Mouse (Mus musculus) hindbrain, postnatal 0 days (tissue): ENCODE results near the gene Wdr95. TPM values are rescaled to one million over a fixed set of nuclear protein-coding genes. Genes with fewer than 3 reads are reported as not detected.
A peak's percentile ranks its signal among the peaks of the same experiment; 100 is the strongest.

Experiments used
- ATAC-seq: fragments of 200-750 bp; cut with Nextera tagmentation; 2 replicates; pipeline ENCODE4 v1.8.0; 2017; ENCODE audit warnings: mild to moderate bottlenecking, moderate TSS enrichment, moderate library complexity
- DNase-seq: peaks from one replicate; pipeline ENCODE4 v3.0.0-alpha.2; 2015; ENCODE audit warnings: low spot score
- H3K27ac ChIP-seq: fragments of 300-500 bp; sonication (generic); 2 replicates; pipeline ENCODE4 v1.5.1; 2014; ENCODE audit warnings: mild to moderate bottlenecking
- H3K27me3 ChIP-seq: fragments of 300-500 bp; sonication (generic); 2 replicates; pipeline ENCODE4 v1.6.1; 2014; ENCODE audit warnings: low read length, mixed read lengths; ENCODE audit not compliant: insufficient read depth
- H3K36me3 ChIP-seq: fragments of 300-500 bp; sonication (generic); 2 replicates; pipeline ENCODE4 v1.6.1; 2014; ENCODE audit warnings: low read length, mixed read lengths; ENCODE audit not compliant: insufficient read depth
- H3K4me1 ChIP-seq: fragments of 300-500 bp; sonication (generic); 2 replicates; pipeline ENCODE4 v1.6.1; 2014; ENCODE audit warnings: antibody characterized with exemption, low read length, mixed read lengths; ENCODE audit not compliant: insufficient read depth
- H3K4me2 ChIP-seq: fragments of 300-500 bp; sonication (generic); 2 replicates; pipeline ENCODE4 v1.6.1; 2014; ENCODE audit warnings: low read depth, mild to moderate bottlenecking, low read length, moderate library complexity, mixed read lengths
- H3K4me3 ChIP-seq: fragments of 300-500 bp; sonication (generic); 2 replicates; pipeline ENCODE4 v1.5.1; 2014; ENCODE audit warnings: low read length
- H3K9ac ChIP-seq: fragments of 300-500 bp; sonication (generic); replicated peaks from 2 replicates; pipeline ENCODE4 v1.6.1; 2014; ENCODE audit warnings: mild to moderate bottlenecking, low read length, moderate library complexity, mixed read lengths
- H3K9me3 ChIP-seq: fragments of 300-500 bp; sonication (generic); 2 replicates; pipeline ENCODE4 v1.6.1; 2016; ENCODE audit warnings: low read length, mixed read lengths
- CTCF ChIP-seq: IDR thresholded peaks from 2 replicates; pipeline ENCODE4 v1.5.1; 2016; ENCODE audit warnings: antibody characterized with exemption, control low read depth, low read depth
- WGBS: fragments of 180-500 bp; shearing (Covaris S2); extraction: QIAGEN DNeasy Blood & Tissue Kit; methylation state at CpG from one replicate; pipeline ENCODE4 v1.1.7; 2014; 5-methylcytosine and 5-hydroxymethylcytosine counted together
- polyA plus RNA-seq: library from polyadenylated mRNA; unstranded; fragments of >200 nt; fragmentation: Nextera tagmentation; extraction: Ambion mirVana; gene quantifications from 2 replicates; pipeline ENCODE4 v1.2.1, GENCODE M21; 2015
- total RNA-seq: library from RNA; depleted of rRNA; stranded (reverse); fragments of >200 nt; gene quantifications from 2 replicates; pipeline ENCODE4 v1.2.3, GENCODE M21; 2014

The Wdr95 gene
- total and polyA plus RNA-seq, 2 experiments from 2014 or later: 0.19 TPM; not detected in 1

DNA sequence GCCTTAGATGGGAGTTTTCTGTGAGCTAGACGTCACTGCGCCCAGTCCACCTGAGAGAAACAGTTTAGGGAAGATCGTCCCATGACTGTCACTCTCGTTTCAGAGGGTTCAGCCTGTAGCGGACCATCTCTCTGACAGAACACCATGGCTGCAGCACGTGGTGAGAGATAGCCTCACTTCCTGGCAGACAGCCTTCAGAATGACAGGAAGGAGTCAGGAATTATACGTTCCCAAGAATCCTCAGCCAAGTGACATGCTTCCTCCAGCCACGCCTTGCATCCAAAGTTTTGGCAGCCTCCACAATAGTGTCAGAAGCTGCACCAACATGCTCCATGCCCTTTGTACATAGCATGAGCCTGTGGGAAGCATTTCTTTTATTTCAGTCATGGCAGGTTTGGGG, 10.1 kb downstream of the Wdr95 start:
- Histone ChIP-seq H3K27me3 (no peaks in the 10 kb centered on the region), H3K9me3 (no peaks in the 10 kb centered on the region), H3K36me3 (no peaks in the 10 kb centered on the region), H3K4me1 (peaks cover 10% of the 10 kb centered on the region), H3K9ac (peak overlapping the region; percentile 7; the same call in 1 of the 2 replicates), H3K27ac (peak overlapping the region; percentile 59; the same call in 1 of the 2 replicates), H3K4me2 (peak overlapping the region; percentile 43), H3K4me3 (peak overlapping the region; percentile 2; the same call in 1 of the 2 replicates)
- ATAC-seq (peak; percentile 43; the same call in 1 of the 2 replicates), DNase-seq (peak; percentile 49)
- TF ChIP-seq CTCF: no peak
- WGBS: 44% methylated on average over 8 of the region's 8 CpGs

DNA sequence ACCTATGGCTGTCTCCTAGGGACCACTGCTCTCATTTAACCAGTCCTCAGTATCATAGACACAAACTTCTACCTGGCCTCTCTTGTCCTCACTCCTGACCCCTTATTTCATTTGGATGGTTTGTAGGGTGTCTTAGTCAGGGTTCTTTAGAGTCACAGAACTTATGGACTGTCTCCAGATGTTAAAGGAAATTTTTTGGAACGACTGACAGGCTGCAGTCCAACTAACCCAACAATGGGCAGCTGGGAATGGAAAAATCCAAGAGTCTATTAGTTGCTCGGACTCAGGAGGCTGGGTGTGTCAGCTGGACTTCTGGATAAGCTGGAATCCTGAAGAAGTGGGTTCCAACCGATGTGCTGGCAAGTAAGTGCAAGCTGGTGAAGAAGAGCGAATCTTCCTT, 10.6 kb downstream of the Wdr95 start:
- H3K9ac ChIP-seq: no peak overlapping the region
- ATAC-seq: no peak
- no peak overlapping the region for H3K4me3 ChIP-seq
- no peaks in the 10 kb centered on the region for H3K9me3 ChIP-seq
- no peak for TF ChIP-seq CTCF
- H3K4me2 ChIP-seq: no peak overlapping the region
- 80% methylated on average over 4 of the region's 4 CpGs for WGBS
- H3K27ac ChIP-seq: no peak overlapping the region
- no peaks in the 10 kb centered on the region for H3K27me3 ChIP-seq
- H3K36me3 ChIP-seq: no peaks in the 10 kb centered on the region
- no peak for DNase-seq
- peaks cover 10% of the 10 kb centered on the region for H3K4me1 ChIP-seq

DNA sequence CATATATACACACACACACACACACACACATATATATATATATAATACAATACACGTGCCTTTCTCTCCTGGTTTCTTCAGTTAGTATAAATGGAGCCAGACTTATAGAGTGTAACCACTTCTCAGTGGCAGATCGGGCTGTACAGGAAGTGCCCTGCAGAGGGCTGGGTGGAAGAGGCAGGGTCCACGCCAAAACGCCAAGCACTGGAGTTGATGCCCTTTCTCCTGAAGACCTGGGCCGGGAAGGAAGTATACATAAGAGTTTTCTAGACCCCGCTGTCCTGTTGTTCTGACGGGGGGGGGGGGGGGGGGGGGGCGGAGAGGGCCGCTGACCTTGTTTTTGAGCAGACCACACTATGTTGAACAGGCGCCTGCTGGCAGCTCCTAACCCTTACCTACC, 22.7 kb downstream of the Wdr95 start:
- no peak overlapping the region for H3K4me3 ChIP-seq
- WGBS: 64% methylated on average over 8 of the region's 10 CpGs
- no peak for ATAC-seq

DNA sequence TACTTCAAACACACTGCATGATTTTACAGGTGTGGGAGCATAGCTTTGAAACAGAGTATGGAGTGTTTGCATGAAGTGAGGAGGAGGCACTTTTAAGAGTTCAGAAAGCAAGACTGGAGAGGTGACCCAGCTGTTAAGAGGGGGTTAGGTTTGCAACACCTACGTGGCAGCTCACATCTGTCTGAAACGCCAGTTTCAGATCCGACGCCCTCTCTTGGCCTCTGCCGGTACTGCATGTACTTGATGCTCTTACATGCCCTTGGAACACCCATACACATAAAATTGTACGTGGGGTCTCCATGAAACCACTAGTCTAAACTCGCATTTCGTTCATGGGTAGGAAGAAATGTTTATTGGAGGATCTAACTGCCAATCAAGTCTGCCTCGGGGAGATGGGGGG, 24.3 kb downstream of the Wdr95 start:
- Histone ChIP-seq H3K36me3 (no peaks in the 10 kb centered on the region), H3K9me3 (no peaks in the 10 kb centered on the region), H3K27ac (no peak overlapping the region), H3K27me3 (no peaks in the 10 kb centered on the region), H3K9ac (no peak overlapping the region), H3K4me1 (no peaks in the 10 kb centered on the region), H3K4me3 (no peak overlapping the region), H3K4me2 (no peak overlapping the region)
- DNase-seq (peak; percentile 41), ATAC-seq (no peak)
- peak; percentile 56 for TF ChIP-seq CTCF
- WGBS: 44% methylated on average over 9 of the region's 9 CpGs

More for the DNA sequence above, 22.7 kb downstream of the Wdr95 start:
- Histone ChIP-seq H3K9ac (no peak overlapping the region), H3K27ac (no peak overlapping the region), H3K27me3 (no peaks in the 10 kb centered on the region), H3K9me3 (no peaks in the 10 kb centered on the region), H3K4me2 (no peak overlapping the region), H3K4me1 (no peaks in the 10 kb centered on the region), H3K36me3 (no peaks in the 10 kb centered on the region)
- no peak for DNase-seq
- no peak for TF ChIP-seq CTCF

DNA sequence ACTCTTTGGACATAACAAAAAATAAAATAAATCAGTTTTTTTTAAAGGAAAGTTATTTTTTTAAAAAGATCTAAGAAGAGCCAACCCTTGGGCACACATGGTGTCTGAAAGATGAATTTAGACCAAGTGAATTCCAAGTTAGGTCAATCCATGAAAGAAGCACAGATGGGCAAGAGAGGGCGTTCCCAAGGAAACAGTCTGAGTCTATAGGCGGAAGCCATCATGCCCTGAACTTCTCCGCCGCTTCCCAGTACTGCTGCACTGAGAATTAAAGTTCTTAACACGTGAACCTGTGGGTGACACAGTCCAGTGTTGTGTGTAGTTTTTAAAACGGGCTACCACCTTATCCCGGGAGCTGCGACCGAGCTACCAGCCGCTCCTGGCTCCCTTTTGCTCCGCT, 24.9 kb downstream of the Wdr95 start:
- H3K27me3 ChIP-seq: no peaks in the 10 kb centered on the region
- H3K36me3 ChIP-seq: no peaks in the 10 kb centered on the region
- no peak for TF ChIP-seq CTCF
- H3K9ac ChIP-seq: no peak overlapping the region
- no peaks in the 10 kb centered on the region for H3K9me3 ChIP-seq
- DNase-seq (no peak), ATAC-seq (no peak)
- 92% methylated on average over 11 of the region's 11 CpGs for WGBS
- H3K27ac ChIP-seq: no peak overlapping the region
- no peak overlapping the region for H3K4me2 ChIP-seq
- no peaks in the 10 kb centered on the region for H3K4me1 ChIP-seq
- H3K4me3 ChIP-seq: no peak overlapping the region

DNA sequence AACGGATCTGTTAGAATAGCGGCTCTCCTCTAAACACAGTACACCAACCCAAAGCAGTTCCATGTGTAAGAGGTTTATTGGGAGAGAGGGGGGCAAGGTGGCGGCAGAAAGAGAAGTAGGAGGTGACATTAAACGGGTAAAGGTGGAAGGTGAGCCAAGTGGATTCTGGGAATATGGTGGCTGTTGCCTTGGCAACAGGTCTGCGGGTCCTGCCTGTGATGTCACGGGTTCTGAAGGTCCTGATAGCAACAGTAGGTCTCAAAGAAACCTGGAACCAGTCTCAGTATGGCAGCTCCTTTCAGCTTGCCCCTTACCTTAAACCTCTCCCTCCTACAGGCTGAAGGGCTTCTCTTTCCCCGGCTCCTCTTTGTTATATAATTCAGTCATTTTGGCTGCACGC, 25.9 kb downstream of the Wdr95 start:
- no peak overlapping the region for H3K9ac ChIP-seq
- H3K4me1 ChIP-seq: no peaks in the 10 kb centered on the region
- no peaks in the 10 kb centered on the region for H3K9me3 ChIP-seq
- no peaks in the 10 kb centered on the region for H3K36me3 ChIP-seq
- no peak overlapping the region for H3K4me2 ChIP-seq
- WGBS: 89% methylated on average over 8 of the region's 8 CpGs
- H3K27ac ChIP-seq: no peak overlapping the region
- TF ChIP-seq CTCF: no peak
- no peaks in the 10 kb centered on the region for H3K27me3 ChIP-seq
- ATAC-seq: no peak
- H3K4me3 ChIP-seq: no peak overlapping the region
- no peak for DNase-seq

GRCm38 (mm10) chr5:149560903-149561588, 32.6 kb downstream of the Wdr95 start:
- ATAC-seq: peak; percentile 78
- H3K27me3 ChIP-seq: no peaks in the 10 kb centered on the region
- DNase-seq: peak; percentile 85
- H3K36me3 ChIP-seq: no peaks in the 10 kb centered on the region
- H3K9me3 ChIP-seq: no peaks in the 10 kb centered on the region
- H3K4me3 ChIP-seq: no peak overlapping the region
- no peak overlapping the region for H3K4me2 ChIP-seq
- peak overlapping the region; percentile 68 for H3K27ac ChIP-seq
- 29% methylated on average over 11 of the region's 11 CpGs for WGBS
- H3K4me1 ChIP-seq: peaks cover 12% of the 10 kb centered on the region; the same call in 1 of the 2 replicates
- no peak overlapping the region for H3K9ac ChIP-seq
- TF ChIP-seq CTCF: no peak
